Mouse (Mus musculus): ENCODE results near the gene Grik3.
"Not testable (repeated sequence)": the region's sequence is repeated elsewhere in the genome, so short reads cannot be mapped to it uniquely, and the experiment has no call there.

The Grik3 gene

DNA sequence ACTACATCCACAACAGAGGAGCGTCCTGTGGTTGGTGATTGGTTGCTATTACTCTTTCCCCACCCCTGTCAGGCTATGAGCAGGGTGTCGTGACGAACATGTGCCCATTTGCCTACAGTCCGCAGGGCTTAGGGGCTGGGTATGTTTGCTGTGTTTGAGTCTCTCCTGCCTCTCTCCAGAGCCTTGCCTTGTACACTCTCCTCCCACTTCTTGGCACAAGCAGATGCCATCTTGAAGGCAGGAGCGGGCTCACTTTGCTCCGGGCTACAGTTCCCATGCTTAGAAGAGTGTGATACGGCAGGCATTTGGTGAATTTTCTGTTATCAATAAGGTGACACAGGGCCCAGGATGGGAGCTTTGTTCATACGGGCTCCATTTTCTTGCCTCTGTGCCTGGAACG, 104.5 kb downstream of the Grik3 start:
- DNase-seq (ENCODE audit: low spot score) = no peak

DNA sequence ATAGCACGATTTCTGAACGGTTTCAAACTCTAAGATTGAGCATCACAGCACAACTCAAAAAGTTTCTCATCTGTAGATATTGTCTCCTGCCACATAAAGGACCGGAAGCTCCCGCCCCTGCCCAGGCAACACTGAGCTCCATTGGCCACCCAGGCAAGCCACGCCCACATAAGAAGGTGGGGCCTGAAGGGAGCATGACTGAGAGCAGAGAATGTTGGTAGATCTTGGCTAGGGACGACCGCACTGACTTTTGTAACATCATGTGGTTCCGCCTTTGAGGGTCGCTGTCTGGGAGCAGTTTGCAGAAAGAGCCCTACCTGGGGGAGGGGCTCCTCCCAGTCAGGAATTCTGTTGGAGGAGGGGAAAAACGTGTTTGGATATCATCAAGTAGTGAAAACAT, 108.2 kb downstream of the Grik3 start:
- DNase-seq (ENCODE audit: low spot score) = no peak

- no peak for DNase-seq (ENCODE audit: low spot score)
Measured at GRCm38 (mm10) chr4:125599510-125600005, 109.1 kb downstream of the Grik3 start.

GRCm38 (mm10) chr4:125600642-125601041, 110.1 kb downstream of the Grik3 start:
- no peak for DNase-seq (ENCODE audit: low spot score)

- DNase-seq (ENCODE audit: low spot score) = no peak
Measured at GRCm38 (mm10) chr4:125601301-125601700, 110.8 kb downstream of the Grik3 start.

DNA sequence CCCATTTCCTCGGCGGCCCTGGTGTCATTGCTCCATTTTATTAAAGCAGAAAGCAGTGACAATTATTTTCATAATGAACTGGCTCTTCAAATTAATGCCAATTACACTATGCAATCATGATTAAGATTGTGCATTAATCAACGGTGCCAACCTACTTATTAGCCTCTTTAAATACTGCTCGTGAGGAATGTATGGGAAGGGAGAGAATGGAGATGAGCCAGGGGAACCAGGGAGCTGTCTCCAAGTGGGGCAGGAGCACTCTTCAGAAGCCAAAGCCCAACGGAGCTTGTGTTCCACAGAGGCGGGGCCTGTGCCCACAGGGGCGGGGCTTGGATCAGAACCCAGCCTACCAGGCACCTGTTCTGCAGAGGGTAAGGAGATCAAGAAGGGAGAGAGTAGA, 114.0 kb downstream of the Grik3 start:
- no peak for DNase-seq (ENCODE audit: low spot score)

GRCm38 (mm10) chr4:125606147-125606546, 115.6 kb downstream of the Grik3 start:
- no peak for DNase-seq (ENCODE audit: low spot score)

- DNase-seq (ENCODE audit: low spot score) = no peak
Measured at GRCm38 (mm10) chr4:125607397-125608042, 117.0 kb downstream of the Grik3 start.

GRCm38 (mm10) chr4:125608896-125609295, 118.4 kb downstream of the Grik3 start:
- DNase-seq (ENCODE audit: low spot score) = not testable (repeated sequence)

- no peak for DNase-seq (ENCODE audit: low spot score)
Measured at GRCm38 (mm10) chr4:125609320-125610306, 119.1 kb downstream of the Grik3 start.

DNA sequence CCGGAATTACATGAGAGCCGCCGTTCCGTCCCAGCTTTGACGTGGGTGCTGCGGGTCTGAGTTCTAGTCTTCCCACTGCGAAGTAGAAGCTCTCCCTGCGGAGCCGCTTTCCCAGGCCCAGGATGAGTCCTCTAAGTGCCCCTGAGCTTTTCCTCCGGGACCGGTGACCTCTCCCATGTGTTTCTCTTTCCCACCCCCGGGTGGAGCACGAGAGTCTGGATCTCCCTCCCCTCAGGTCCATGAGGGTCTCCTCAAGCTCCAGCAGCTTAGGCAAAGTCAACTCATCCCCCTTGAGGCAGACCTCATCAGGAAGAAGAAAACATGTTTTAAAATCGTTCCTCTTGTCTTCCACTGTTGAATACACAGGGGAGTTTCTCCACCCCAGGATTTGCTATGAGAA, 127.4 kb downstream of the Grik3 start:
- no peak for DNase-seq (ENCODE audit: low spot score)

- DNase-seq (ENCODE audit: low spot score) = no peak
Measured at GRCm38 (mm10) chr4:125618524-125619320, 128.2 kb downstream of the Grik3 start.

DNA sequence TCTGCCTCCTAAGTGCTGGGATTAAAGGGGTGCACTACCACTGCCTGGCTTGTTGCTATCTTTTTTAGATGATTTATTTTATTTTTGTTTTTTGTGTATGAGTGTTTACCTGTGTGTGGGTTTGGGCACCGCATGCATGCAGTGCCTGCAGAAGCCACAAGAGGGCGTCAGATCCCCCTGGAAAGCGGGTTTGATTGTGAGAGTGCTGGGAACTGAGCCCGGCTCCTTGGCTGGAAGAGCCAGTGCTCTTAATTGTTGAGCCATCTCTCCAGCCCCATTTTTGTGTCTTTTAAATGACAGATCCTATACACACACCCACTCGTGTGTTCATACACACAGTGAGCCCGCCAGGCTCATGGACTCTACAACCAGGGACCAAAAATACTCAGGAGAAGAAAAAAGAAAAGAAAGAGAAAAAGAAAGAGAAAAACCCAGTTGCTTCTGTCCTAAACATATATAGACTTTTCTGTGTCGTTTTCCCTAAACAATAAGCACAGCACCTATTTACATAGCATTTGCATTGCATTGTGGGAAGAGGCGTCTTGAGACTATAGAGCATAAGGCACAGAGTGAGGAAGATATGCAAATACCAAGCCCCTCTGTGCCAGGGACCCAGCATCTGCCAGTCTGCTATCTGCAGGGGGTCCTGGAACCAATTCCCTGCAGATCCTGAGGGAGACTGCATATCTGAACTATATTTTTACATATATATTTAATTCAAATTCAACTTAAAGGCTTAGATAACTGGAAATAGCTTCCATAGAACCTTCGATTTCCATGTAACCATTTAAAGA, 134.6 kb downstream of the Grik3 start:
- DNase-seq (ENCODE audit: low spot score) = no peak

GRCm38 (mm10) chr4:125629544-125629943, 139.0 kb downstream of the Grik3 start:
- peak; percentile 38 for DNase-seq (ENCODE audit: low spot score)

DNA sequence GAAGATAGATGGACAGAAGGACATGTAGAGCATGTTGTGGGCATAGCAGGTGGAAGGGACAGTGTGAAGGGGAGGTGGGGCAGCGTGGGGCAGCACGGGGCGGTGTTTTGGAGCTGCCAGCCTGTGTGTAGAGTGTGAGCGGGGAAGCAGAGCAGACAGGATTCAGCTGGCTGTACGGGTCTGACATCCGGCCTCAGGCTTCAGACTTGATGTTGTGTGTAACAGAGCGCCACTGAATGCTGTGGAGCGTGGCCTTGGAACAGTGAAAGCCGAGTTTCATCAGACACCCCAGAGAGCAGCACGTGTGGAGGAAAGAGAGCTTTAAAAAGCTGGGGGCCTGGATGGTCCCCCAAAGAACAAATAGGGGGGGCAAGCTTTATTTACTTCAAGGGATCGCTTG, 144.5 kb downstream of the Grik3 start:
- no peak for DNase-seq (ENCODE audit: low spot score)

- DNase-seq (ENCODE audit: low spot score) = no peak
Measured at GRCm38 (mm10) chr4:125636616-125637304, 146.3 kb downstream of the Grik3 start.

DNA sequence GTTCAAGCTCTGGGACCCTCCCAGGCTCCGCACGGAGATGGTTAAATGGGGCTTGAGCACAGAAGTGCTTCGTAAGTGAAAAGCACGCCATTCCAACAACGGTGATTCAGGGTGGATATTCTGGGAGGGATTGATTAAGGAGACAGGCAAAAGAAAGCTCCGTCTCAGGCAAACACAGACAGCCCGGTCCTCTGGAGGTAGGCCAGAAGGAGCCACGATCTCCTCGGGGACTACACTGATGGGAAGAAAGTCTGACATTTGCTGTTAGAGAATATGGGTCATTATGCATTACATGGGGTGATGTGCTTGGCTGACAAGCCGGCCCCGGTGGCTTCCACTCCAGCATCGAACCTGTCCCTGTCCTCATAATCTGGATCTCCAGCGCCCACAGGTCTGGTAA, 146.9 kb downstream of the Grik3 start:
- DNase-seq (ENCODE audit: low spot score) = no peak

- DNase-seq (ENCODE audit: low spot score) = no peak
Measured at GRCm38 (mm10) chr4:125640520-125640919, 150.0 kb downstream of the Grik3 start.

GRCm38 (mm10) chr4:125640921-125641663, 150.6 kb downstream of the Grik3 start:
- no peak for DNase-seq (ENCODE audit: low spot score)
